In genomic region chr4:58970678-58971077, GRCm38 (mm10) we compare ENCODE assay signal across 18 mouse cellular contexts. TPM values are rescaled to one million over a fixed set of nuclear protein-coding genes. Genes with fewer than 3 reads are reported as not detected.
A peak's percentile ranks its signal among the peaks of the same experiment; 100 is the strongest.
DNase-seq lines count a peak whose midpoint lies in the region; ATAC-seq and TF ChIP-seq lines count a peak whose summit lies in the region.
"Had no signal": no experiment of that assay in that cellular context is flagged by ENCODE, and none has a peak within 500 bp of the region (broad histone marks: within the 10 kb centered on the region; RNA-seq: fewer than 3 reads in every experiment).

No protein-coding gene starts in this region.

- WGBS in midbrain, embryonic 11.5 days: 91% methylated on average over 4 of the region's 4 CpGs
- WGBS in midbrain, embryonic 10.5 days: 86% methylated on average over 4 of the region's 4 CpGs
- 27% methylated on average over 4 of the region's 4 CpGs for WGBS in liver, embryonic 14.5 days (ENCODE audit: insufficient replicate concordance)
- 86% methylated on average over 4 of the region's 4 CpGs for WGBS in lung, adult 2 months
- WGBS in kidney, embryonic 16.5 days: 79% methylated on average over 4 of the region's 4 CpGs

- H3K36me3 ChIP-seq in midbrain, embryonic 11.5 days (ENCODE audit: control insufficient read depth, insufficient read depth, low read length): no peaks in the 10 kb centered on the region
- peaks cover 4% of the 10 kb centered on the region; the same call in 1 of the 2 replicates for H3K36me3 ChIP-seq in midbrain, embryonic 10.5 days
- H3K36me3 ChIP-seq in liver, embryonic 14.5 days (replicated peaks; ENCODE audit: control insufficient read depth, insufficient read depth, low read depth): no peaks in the 10 kb centered on the region
- H3K36me3 ChIP-seq in kidney, embryonic 16.5 days (ENCODE audit: insufficient read depth, low read length): 0 out of 2 replicates have a peak, but pooled peaks cover 10% of the 10 kb centered on the region

- H3K9ac ChIP-seq in midbrain, embryonic 11.5 days (ENCODE audit: low read length): no peak overlapping the region
- no peak overlapping the region for H3K9ac ChIP-seq in liver, embryonic 14.5 days (replicated peaks)
- no peak overlapping the region for H3K9ac ChIP-seq in kidney, embryonic 16.5 days (replicated peaks; ENCODE audit: low read length)

- DNase-seq in midbrain, embryonic 11.5 days (ENCODE audit: low spot score, missing footprints): peak; percentile 41
- DNase-seq in midbrain, embryonic 10.5 days (ENCODE audit: low spot score): no peak
- peak; percentile 79 for DNase-seq in c-Kit-positive CD71-positive TER-119-positive erythroid progenitor cells, embryonic 14.5 days (ENCODE audit: low spot score)
- peak; percentile 63 to 66 (median 64) for DNase-seq in liver, embryonic 14.5 days (ENCODE audit: low read depth in 3 of 3, low spot score in 3 of 3)
- DNase-seq in spleen, postnatal 36 days (ENCODE audit: low spot score in 2 of 2): peak; percentile 42 to 43
- DNase-seq in lung, adult 2 months: no peak
- DNase-seq in natural killer cell, adult 2 months (ENCODE audit: low spot score in 2 of 2): no peak
- DNase-seq: cerebellum, adult 11-12 months; cerebellum, postnatal 36 days; gastrocnemius, postnatal 36 days; kidney, adult 18-20 months; kidney, postnatal 25 days; thymus, adult 18-20 months had no signal

- H3K4me1 ChIP-seq in midbrain, embryonic 11.5 days (ENCODE audit: control insufficient read depth, insufficient read depth, low read length): no peaks in the 10 kb centered on the region
- H3K4me1 ChIP-seq in midbrain, embryonic 10.5 days: no peaks in the 10 kb centered on the region
- peaks cover 16 to 18% of the 10 kb centered on the region in 2 experiments for H3K4me1 ChIP-seq in liver, embryonic 14.5 days (replicated peaks; ENCODE audit: control insufficient read depth in 2 of 2, insufficient read depth in 2 of 2, low read length in 1 of 2)
- H3K4me1 ChIP-seq in lung, adult 2 months (ENCODE audit: control insufficient read depth, insufficient read depth, low read length): no peaks in the 10 kb centered on the region
- H3K4me1 ChIP-seq in kidney, embryonic 16.5 days (ENCODE audit: insufficient read depth, low read length): no peaks in the 10 kb centered on the region
- H3K4me1 ChIP-seq: forebrain, embryonic 10.5 days had no signal

- no peak for TF ChIP-seq CTCF in liver, embryonic 14.5 days (IDR thresholded peaks at IDR 0.05; ENCODE audit: low read depth)
- TF ChIP-seq CTCF in lung, adult 2 months (IDR thresholded peaks at IDR 0.05; ENCODE audit: insufficient read depth, low read length): no peak

- H3K9me3 ChIP-seq in midbrain, embryonic 11.5 days (ENCODE audit: control insufficient read depth, low read length): no peaks in the 10 kb centered on the region
- no peaks in the 10 kb centered on the region for H3K9me3 ChIP-seq in midbrain, embryonic 10.5 days (replicated peaks)
- H3K9me3 ChIP-seq in liver, embryonic 14.5 days (ENCODE audit: control insufficient read depth, low read length): no peaks in the 10 kb centered on the region
- H3K9me3 ChIP-seq in kidney, embryonic 16.5 days (ENCODE audit: low read length): no peaks in the 10 kb centered on the region
- H3K9me3 ChIP-seq: forebrain, embryonic 10.5 days had no signal

- no peak overlapping the region for H3K27ac ChIP-seq in midbrain, embryonic 11.5 days (ENCODE audit: low read depth, low read length)
- no peak overlapping the region for H3K27ac ChIP-seq in midbrain, embryonic 10.5 days (replicated peaks)
- no peak overlapping the region for H3K27ac ChIP-seq in liver, embryonic 14.5 days
- no peak overlapping the region for H3K27ac ChIP-seq in kidney, embryonic 16.5 days (ENCODE audit: low read length)
- H3K27ac ChIP-seq: forebrain, embryonic 10.5 days; macrophage had no signal

- H3K4me3 ChIP-seq in midbrain, embryonic 11.5 days (ENCODE audit: low read depth, low read length): no peak overlapping the region
- no peak overlapping the region for H3K4me3 ChIP-seq in midbrain, embryonic 10.5 days
- no peak overlapping the region for H3K4me3 ChIP-seq in liver, embryonic 14.5 days (ENCODE audit: insufficient read depth in 1 of 2, low read depth in 2 of 2, low read length in 2 of 2)
- no peak overlapping the region for H3K4me3 ChIP-seq in lung, adult 2 months (replicated peaks; ENCODE audit: extremely low read depth, low read depth, low read length)
- no peak overlapping the region for H3K4me3 ChIP-seq in kidney, embryonic 16.5 days (ENCODE audit: low read length)
- H3K4me3 ChIP-seq: forebrain, embryonic 10.5 days had no signal

- peak; percentile 78 for TF ChIP-seq EP300 in liver, embryonic 14.5 days (IDR thresholded peaks at IDR 0.05; ENCODE audit: low read depth)

- ATAC-seq in midbrain, embryonic 11.5 days (ENCODE audit: low FRiP score): no peak
- ATAC-seq in liver, embryonic 14.5 days (ENCODE audit: insufficient read depth): peak; percentile 97
- no peak for ATAC-seq in kidney, embryonic 16.5 days (ENCODE audit: low FRiP score, low TSS enrichment)

- TF ChIP-seq POLR2A in lung, adult 2 months (IDR thresholded peaks at IDR 0.05; ENCODE audit: borderline replicate concordance, extremely low read depth, low read depth, low read length): no peak

- H3K27me3 ChIP-seq in midbrain, embryonic 11.5 days (ENCODE audit: control insufficient read depth, insufficient read depth, low read length): no peaks in the 10 kb centered on the region
- no peaks in the 10 kb centered on the region for H3K27me3 ChIP-seq in midbrain, embryonic 10.5 days (ENCODE audit: low read depth, poor library complexity, severe bottlenecking)
- no peaks in the 10 kb centered on the region for H3K27me3 ChIP-seq in liver, embryonic 14.5 days (ENCODE audit: control insufficient read depth, insufficient read depth, low read length)
- no peaks in the 10 kb centered on the region for H3K27me3 ChIP-seq in kidney, embryonic 16.5 days (ENCODE audit: insufficient read depth, low read length)

- H3K4me2 ChIP-seq in midbrain, embryonic 11.5 days: no peak overlapping the region
- peak overlapping the region; percentile 43 for H3K4me2 ChIP-seq in liver, embryonic 14.5 days (ENCODE audit: low read depth)
- H3K4me2 ChIP-seq in kidney, embryonic 16.5 days (replicated peaks; ENCODE audit: low read depth, low read length): no peak overlapping the region

RNA-seq across cellular contexts. Expression of gene Ptgr1, which starts 16.2 kb away (rescaled TPM):
- polyA plus RNA-seq in midbrain, embryonic 11.5 days (2014; fragmentation: Nextera tagmentation; extraction: Ambion mirVana): 16.2 and 17.6 TPM in 2 replicates
- polyA plus RNA-seq in midbrain, embryonic 10.5 days (2016; fragmentation: Nextera tagmentation; extraction: Ambion mirVana): 14.7 and 15.6 TPM in 2 replicates
- 6.2 and 11.1 TPM in 2 replicates for polyA plus RNA-seq in liver, embryonic 14.5 days (2012; rRNA removed)
- polyA plus RNA-seq in liver, embryonic 14.5 days (2014; fragmentation: Nextera tagmentation; extraction: Ambion mirVana): 14.8 and 16.0 TPM in 2 replicates
- 6.7 and 23.7 TPM in 2 replicates for polyA plus RNA-seq in lung, adult 2 months (2012; rRNA removed)
- polyA plus RNA-seq in kidney, embryonic 16.5 days (2015; fragmentation: Nextera tagmentation; extraction: Ambion mirVana): 25.1 and 29.6 TPM in 2 replicates

RNA-seq across cellular contexts. Expression of gene Dnajc25, which starts 24.2 kb away (rescaled TPM):
- 5.3 and 5.5 TPM in 2 replicates for polyA plus RNA-seq in midbrain, embryonic 11.5 days (2014; fragmentation: Nextera tagmentation; extraction: Ambion mirVana)
- polyA plus RNA-seq in midbrain, embryonic 10.5 days (2016; fragmentation: Nextera tagmentation; extraction: Ambion mirVana): 5.9 and 8.1 TPM in 2 replicates
- polyA plus RNA-seq in liver, embryonic 14.5 days (2012; rRNA removed): 1.4 and 2.4 TPM in 2 replicates
- polyA plus RNA-seq in liver, embryonic 14.5 days (2014; fragmentation: Nextera tagmentation; extraction: Ambion mirVana): 5.4 and 7.1 TPM in 2 replicates
- polyA plus RNA-seq in lung, adult 2 months (2012; rRNA removed): 3.6 and 4.7 TPM in 2 replicates
- 8.3 and 12.1 TPM in 2 replicates for polyA plus RNA-seq in kidney, embryonic 16.5 days (2015; fragmentation: Nextera tagmentation; extraction: Ambion mirVana)

RNA-seq across cellular contexts. Expression of gene Zkscan16, which starts 27.2 kb away (rescaled TPM):
- 0.95 and 1.0 TPM in 2 replicates for polyA plus RNA-seq in midbrain, embryonic 11.5 days (2014; fragmentation: Nextera tagmentation; extraction: Ambion mirVana)
- 0.67 and 1.1 TPM in 2 replicates for polyA plus RNA-seq in midbrain, embryonic 10.5 days (2016; fragmentation: Nextera tagmentation; extraction: Ambion mirVana)
- 0.03 and 0.08 TPM in 2 replicates for polyA plus RNA-seq in liver, embryonic 14.5 days (2012; rRNA removed)
- 0.06 and 0.11 TPM in 2 replicates for polyA plus RNA-seq in liver, embryonic 14.5 days (2014; fragmentation: Nextera tagmentation; extraction: Ambion mirVana)
- not detected in 2 replicates for polyA plus RNA-seq in lung, adult 2 months (2012; rRNA removed)
- 0.46 and 1.0 TPM in 2 replicates for polyA plus RNA-seq in kidney, embryonic 16.5 days (2015; fragmentation: Nextera tagmentation; extraction: Ambion mirVana)
- polyA plus RNA-seq: liver, adult 2 months; macrophage had no signal

RNA-seq across cellular contexts. Expression of gene Gm20503, which starts 32.3 kb away (rescaled TPM):
- 5.4 and 7.8 TPM in 2 replicates for polyA plus RNA-seq in midbrain, embryonic 11.5 days (2014; fragmentation: Nextera tagmentation; extraction: Ambion mirVana)
- 7.6 and 10.9 TPM in 2 replicates for polyA plus RNA-seq in midbrain, embryonic 10.5 days (2016; fragmentation: Nextera tagmentation; extraction: Ambion mirVana)
- not detected in 2 replicates for polyA plus RNA-seq in liver, embryonic 14.5 days (2012; rRNA removed)
- polyA plus RNA-seq in liver, embryonic 14.5 days (2014; fragmentation: Nextera tagmentation; extraction: Ambion mirVana): 4.4 and 5.1 TPM in 2 replicates
- 1.7 TPM in 1 of 2 replicates, not detected in the other for polyA plus RNA-seq in lung, adult 2 months (2012; rRNA removed)
- 9.1 and 10.1 TPM in 2 replicates for polyA plus RNA-seq in kidney, embryonic 16.5 days (2015; fragmentation: Nextera tagmentation; extraction: Ambion mirVana)
- polyA plus RNA-seq: liver, adult 2 months; macrophage; spleen, adult 2 months had no signal

RNA-seq across cellular contexts. Expression of gene Ecpas, which starts 58.1 kb away (rescaled TPM):
- 38.7 and 42.3 TPM in 2 replicates for polyA plus RNA-seq in midbrain, embryonic 11.5 days (2014; fragmentation: Nextera tagmentation; extraction: Ambion mirVana)
- polyA plus RNA-seq in midbrain, embryonic 10.5 days (2016; fragmentation: Nextera tagmentation; extraction: Ambion mirVana): 30.4 and 33.2 TPM in 2 replicates
- 5.5 and 9.7 TPM in 2 replicates for polyA plus RNA-seq in liver, embryonic 14.5 days (2012; rRNA removed)
- 16.8 and 20.8 TPM in 2 replicates for polyA plus RNA-seq in liver, embryonic 14.5 days (2014; fragmentation: Nextera tagmentation; extraction: Ambion mirVana)
- polyA plus RNA-seq in lung, adult 2 months (2012; rRNA removed): 14.4 and 20.9 TPM in 2 replicates
- polyA plus RNA-seq in kidney, embryonic 16.5 days (2015; fragmentation: Nextera tagmentation; extraction: Ambion mirVana): 29.9 and 33.5 TPM in 2 replicates

Comparison
In these comparisons a context has a peak if more than half of its experiments do, and no peak if none do; other contexts are left out.
1. DNase-seq: peak in midbrain, embryonic 11.5 days (single experiment), c-Kit-positive CD71-positive TER-119-positive erythroid progenitor cells, embryonic 14.5 days (single experiment), liver, embryonic 14.5 days (3 of 3) and spleen, postnatal 36 days (2 of 2); none in midbrain, embryonic 10.5 days (single experiment), lung, adult 2 months (single experiment) and natural killer cell, adult 2 months (0 of 2).